Mouse (Mus musculus) kidney, embryonic 14.5 days (tissue): Measurements from ENCODE around the gene Notch1. TPM values are rescaled to one million over a fixed set of nuclear protein-coding genes. Genes with fewer than 3 reads are reported as not detected.

Experiments used
- microRNA-seq: library from miRNA; unstranded; fragments of <30 nt; microRNA quantifications from one replicate; pipeline ENCODE4, GENCODE M21; 2016
- polyA plus RNA-seq: library from polyadenylated mRNA; unstranded; fragments of >200 nt; fragmentation: Nextera tagmentation; extraction: Ambion mirVana; gene quantifications from 2 replicates; pipeline ENCODE4 v1.2.1, GENCODE M21; 2014

Notch1 gene
- polyA plus RNA-seq, 1 experiment from 2014 or later: 45.1 TPM

Small RNA genes within 50 kb of the gene (microRNA-seq; reads per million reads assigned to microRNA genes)
- 1.1 reads per million for gene Mir6996

Other genes starting within 250 kb of the Notch1 start
- 0.04 TPM in 1 of 2 replicates, not detected in the other for gene Ccdc187, start 222.1 kb downstream of the Notch1 start, polyA plus RNA-seq
- gene Gpsm1, start 201.1 kb downstream of the Notch1 start, polyA plus RNA-seq: 25.7 and 27.1 TPM in 2 replicates
- 27.4 and 33.3 TPM in 2 replicates for gene Dnlz, start 164.6 kb downstream of the Notch1 start, polyA plus RNA-seq
- 0.24 and 0.53 TPM in 2 replicates for gene Card9, start 155.7 kb downstream of the Notch1 start, polyA plus RNA-seq
- 24.6 and 29.3 TPM in 2 replicates for gene Snapc4, start 136.0 kb downstream of the Notch1 start, polyA plus RNA-seq
- gene Entr1, start 127.3 kb downstream of the Notch1 start, polyA plus RNA-seq: 86.1 and 112 TPM in 2 replicates
- gene Pmpca, start 127.3 kb downstream of the Notch1 start, polyA plus RNA-seq: 68.9 and 113 TPM in 2 replicates
- 13.7 and 24.7 TPM in 2 replicates for gene Inpp5e, start 107.5 kb downstream of the Notch1 start, polyA plus RNA-seq
- 18.9 and 43.9 TPM in 2 replicates for gene Sec16a, start 71.4 kb downstream of the Notch1 start, polyA plus RNA-seq
- gene Egfl7, start 63.4 kb upstream of the Notch1 start, polyA plus RNA-seq: 172 and 194 TPM in 2 replicates
- not detected in 2 replicates for gene Gm20532, start 70.0 kb upstream of the Notch1 start, polyA plus RNA-seq
- 30.0 and 41.4 TPM in 2 replicates for gene Agpat2, start 87.8 kb upstream of the Notch1 start, polyA plus RNA-seq
- 30.3 and 39.1 TPM in 2 replicates for gene Fam69b, start 111.8 kb upstream of the Notch1 start, polyA plus RNA-seq
- not detected in 2 replicates for gene Lcn4, start 154.6 kb upstream of the Notch1 start, polyA plus RNA-seq